Mouse (Mus musculus) limb, embryonic 14.5 days (tissue): ENCODE measurements around the gene Gm20388. TPM values are rescaled to one million over a fixed set of nuclear protein-coding genes. Genes with fewer than 3 reads are reported as not detected.
"Not testable (repeated sequence)": the region's sequence is repeated elsewhere in the genome, so short reads cannot be mapped to it uniquely, and the experiment has no call there.

Experiments used
- ATAC-seq: fragments of 200-750 bp; cut with Nextera tagmentation; 2 replicates; pipeline ENCODE4 v1.8.0; 2017; ENCODE audit warnings: low read depth, moderate number of reproducible peaks, moderate TSS enrichment; ENCODE audit not compliant: low FRiP score
- DNase-seq: peaks from one replicate; pipeline ENCODE4 v3.0.0-alpha.2; 2015; ENCODE audit warnings: low spot score
- H3K27ac ChIP-seq: fragments of 300-500 bp; sonication (generic); replicated peaks from 2 replicates; pipeline ENCODE4 v1.5.1; 2014; ENCODE audit warnings: low read depth, mild to moderate bottlenecking, low read length, moderate library complexity, mixed read lengths
- H3K27me3 ChIP-seq: fragments of 300-500 bp; sonication (generic); 2 replicates; pipeline ENCODE4 v1.6.1; 2014; ENCODE audit warnings: low read length, mixed read lengths; ENCODE audit not compliant: control insufficient read depth, insufficient read depth
- H3K36me3 ChIP-seq: fragments of 300-500 bp; sonication (generic); 2 replicates; pipeline ENCODE4 v1.6.1; 2014; ENCODE audit warnings: mild to moderate bottlenecking, low read length, moderate library complexity, mixed read lengths; ENCODE audit not compliant: control insufficient read depth, insufficient read depth
- H3K4me1 ChIP-seq: fragments of 300-500 bp; sonication (generic); 2 replicates; pipeline ENCODE4 v1.6.1; 2014; ENCODE audit warnings: antibody characterized with exemption, low read length, mixed read lengths; ENCODE audit not compliant: control insufficient read depth, insufficient read depth
- H3K4me2 ChIP-seq: fragments of 300-500 bp; sonication (generic); replicated peaks from 2 replicates; pipeline ENCODE4 v1.6.1; 2014; ENCODE audit warnings: low read depth, mild to moderate bottlenecking, low read length, moderate library complexity; ENCODE audit not compliant: severe bottlenecking
- H3K4me3 ChIP-seq: fragments of 300-500 bp; sonication (generic); replicated peaks from 2 replicates; pipeline ENCODE4 v1.5.1; 2014; ENCODE audit warnings: low read length
- H3K9ac ChIP-seq: fragments of 300-500 bp; sonication (generic); 2 replicates; pipeline ENCODE4 v1.6.1; 2014; ENCODE audit warnings: mild to moderate bottlenecking, low read depth, low read length, moderate library complexity; ENCODE audit not compliant: severe bottlenecking
- H3K9me3 ChIP-seq: fragments of 300-500 bp; sonication (generic); 2 replicates; pipeline ENCODE4 v1.6.1; 2016; ENCODE audit warnings: low read length; ENCODE audit not compliant: control insufficient read depth
- POLR2A ChIP-seq: fragments of 200-500 bp; IDR thresholded peaks from 2 replicates; pipeline ENCODE4 v1.8.0; 2012; ENCODE audit warnings: inconsistent platforms, mild to moderate bottlenecking, moderate library complexity, borderline replicate concordance; ENCODE audit not compliant: insufficient read depth, insufficient read length; ENCODE audit errors: extremely low read depth
- WGBS: fragments of 180-500 bp; shearing (Covaris S2); extraction: QIAGEN DNeasy Blood & Tissue Kit; methylation state at CpG from one replicate; pipeline ENCODE4 v1.1.7; 2014; 5-methylcytosine and 5-hydroxymethylcytosine counted together
- polyA plus RNA-seq, 2 experiments: library from polyadenylated mRNA; depleted of rRNA in 1 of 2; stranded (reverse) in 1 of 2; unstranded in 1 of 2; fragments of >200 nt; fragmentation: Nextera tagmentation in 1 of 2; extraction: Ambion mirVana in 1 of 2; gene quantifications; 2 replicates each; pipeline versions ENCODE4 v1.2.1 to v1.2.3; 2012 to 2014

Gm20388 gene
- polyA plus RNA-seq, 2 experiments = 1.9 to 49.9 TPM

GRCm38 (mm10) chr8:123041774-123042105, 3131.1 kb downstream of the Gm20388 start:
- no peak for DNase-seq
- peak overlapping the region; percentile 96 for H3K27ac ChIP-seq
- 0% methylated on average over 12 of the region's 60 CpGs for WGBS
- H3K27me3 ChIP-seq = no peaks in the 10 kb centered on the region
- no peaks in the 10 kb centered on the region for H3K9me3 ChIP-seq
- H3K4me2 ChIP-seq = peak overlapping the region; percentile 73
- ATAC-seq = peak; percentile 0; the same call in 1 of the 2 replicates
- H3K9ac ChIP-seq = peak overlapping the region; percentile 99
- H3K4me1 ChIP-seq = peaks cover 17% of the 10 kb centered on the region
- H3K4me3 ChIP-seq = peak overlapping the region; percentile 99
- no peak for TF ChIP-seq POLR2A
- 0 out of 2 replicates have a peak, but pooled peaks cover 2% of the 10 kb centered on the region for H3K36me3 ChIP-seq

- peak; percentile 97 for TF ChIP-seq POLR2A
- peak within 1 kb of the TSS; percentile 98 for H3K27ac ChIP-seq
- no peaks in the 10 kb centered on the region for H3K9me3 ChIP-seq
- peak within 1 kb of the TSS; percentile 73 for H3K4me2 ChIP-seq
- DNase-seq (peak; percentile 99), ATAC-seq (peak; percentile 96)
- peak within 1 kb of the TSS; percentile 99 for H3K4me3 ChIP-seq
- no peaks in the 10 kb centered on the region for H3K27me3 ChIP-seq
- H3K4me1 ChIP-seq = peaks cover 17% of the 10 kb centered on the region
- peak within 1 kb of the TSS; percentile 99 for H3K9ac ChIP-seq
- WGBS = under 1% methylated on average over 77 of the region's 91 CpGs
- H3K36me3 ChIP-seq = 0 out of 2 replicates have a peak, but pooled peaks cover 2% of the 10 kb centered on the region
Measured at GRCm38 (mm10) chr8:123042158-123042973, 3131.7 kb downstream of the Gm20388 start, which contains the start of gene Ankrd11. Gene Ankrd11 (minus strand): TSS chr8:123042277.

- H3K4me1 ChIP-seq = peaks cover 17% of the 10 kb centered on the region
- ATAC-seq = no peak
Measured at GRCm38 (mm10) chr8:123042974-123043625, 3132.5 kb downstream of the Gm20388 start.

GRCm38 (mm10) chr8:123043941-123044340, 3133.3 kb downstream of the Gm20388 start:
- Histone ChIP-seq H3K9ac (no peak overlapping the region), H3K27ac (no peak overlapping the region), H3K4me1 (peaks cover 17% of the 10 kb centered on the region), H3K4me3 (no peak overlapping the region), H3K9me3 (no peaks in the 10 kb centered on the region), H3K27me3 (no peaks in the 10 kb centered on the region), H3K4me2 (0 out of 2 replicates have a peak overlapping the region, but pooled peaks have one; percentile 71), H3K36me3 (0 out of 2 replicates have a peak, but pooled peaks cover 2% of the 10 kb centered on the region)
- no peak for TF ChIP-seq POLR2A
- 86% methylated on average over 3 of the region's 3 CpGs for WGBS
- no peak for ATAC-seq
- DNase-seq = no peak

More at GRCm38 (mm10) chr8:123042974-123043625, 3132.5 kb downstream of the Gm20388 start:
- DNase-seq = no peak
- no peaks in the 10 kb centered on the region for H3K9me3 ChIP-seq
- H3K27me3 ChIP-seq = no peaks in the 10 kb centered on the region
- H3K4me3 ChIP-seq = peak overlapping the region; percentile 99
- H3K9ac ChIP-seq = peak overlapping the region; percentile 90
- 19% methylated on average over 22 of the region's 22 CpGs for WGBS
- H3K27ac ChIP-seq = peak overlapping the region; percentile 98
- H3K4me2 ChIP-seq = peak overlapping the region; percentile 71
- no peak for TF ChIP-seq POLR2A
- 0 out of 2 replicates have a peak, but pooled peaks cover 2% of the 10 kb centered on the region for H3K36me3 ChIP-seq

- not testable (repeated sequence) for H3K9ac ChIP-seq, H3K9me3 ChIP-seq, H3K27me3 ChIP-seq, ATAC-seq, H3K4me3 ChIP-seq, H3K36me3 ChIP-seq, H3K27ac ChIP-seq, DNase-seq, H3K4me2 ChIP-seq
- H3K4me1 ChIP-seq = peaks cover 12% of the 10 kb centered on the region
- 91% methylated on average over 23 of the region's 23 CpGs for WGBS
Measured at GRCm38 (mm10) chr8:123044743-123045425, 3134.2 kb downstream of the Gm20388 start.
